Mouse (Mus musculus): ENCODE measurements around the gene Slf2.

The Slf2 gene

DNA sequence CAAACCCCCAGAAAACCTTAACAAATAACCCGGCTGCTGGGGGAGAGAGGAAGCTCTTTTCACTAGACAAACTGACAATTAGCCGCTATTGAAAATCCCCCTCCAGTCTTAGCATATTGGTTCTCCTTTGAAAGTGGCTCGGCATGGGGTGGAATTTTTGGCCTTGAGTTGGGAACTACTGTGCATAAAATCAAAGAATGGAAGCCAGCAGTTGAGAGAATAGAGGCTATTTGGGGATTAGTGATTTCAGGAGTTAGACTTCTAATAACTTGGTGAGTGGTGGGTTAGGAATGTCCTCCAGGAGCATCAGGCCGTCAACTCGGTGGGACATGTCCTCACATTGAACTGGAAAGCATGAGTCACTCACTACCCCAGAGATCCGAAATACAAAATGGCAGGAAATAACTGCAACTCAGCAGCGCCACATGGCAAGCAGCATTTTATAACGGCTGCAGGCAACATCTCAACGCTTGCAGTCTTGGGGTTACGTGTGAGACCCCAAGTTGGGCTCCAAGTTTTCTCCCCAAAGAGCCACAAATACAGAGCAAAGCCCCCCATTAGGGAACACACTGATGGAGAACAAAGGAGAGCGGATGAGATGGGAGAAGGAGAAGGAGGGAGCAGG, 22.0 kb upstream of the Slf2 start:
- DNase-seq: peak in 1 of 2 experiments; percentile 7

- DNase-seq: peak; percentile 52 to 67
Observed at GRCm38 (mm10) chr19:44914481-44915249, 16.3 kb upstream of the Slf2 start.

- DNase-seq: no peak
Observed at GRCm38 (mm10) chr19:44918171-44918570, 12.8 kb upstream of the Slf2 start.

- DNase-seq: no peak
Observed at GRCm38 (mm10) chr19:44921466-44922139, 9.3 kb upstream of the Slf2 start.

- no peak for DNase-seq
Observed at GRCm38 (mm10) chr19:44922521-44922920, 8.4 kb upstream of the Slf2 start.

DNA sequence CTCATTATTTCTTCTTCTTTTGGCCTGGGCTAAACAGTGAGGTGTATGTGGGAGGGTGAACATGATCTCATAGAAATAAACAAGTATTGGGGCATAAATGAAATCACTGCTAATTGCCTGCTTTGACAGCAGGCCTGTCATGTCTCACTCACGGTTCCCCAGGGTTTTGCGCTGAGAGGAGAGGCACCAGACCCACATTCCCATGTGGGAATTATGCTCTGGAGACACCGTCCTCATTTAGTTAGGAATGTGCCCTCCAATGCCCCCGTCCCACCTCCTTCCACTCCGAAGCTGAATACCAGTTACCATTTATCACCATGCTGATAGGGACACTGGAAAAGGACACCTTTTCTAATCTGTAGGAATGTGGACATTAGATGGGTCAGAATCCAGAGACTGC, 6.3 kb upstream of the Slf2 start:
- DNase-seq: no peak

DNA sequence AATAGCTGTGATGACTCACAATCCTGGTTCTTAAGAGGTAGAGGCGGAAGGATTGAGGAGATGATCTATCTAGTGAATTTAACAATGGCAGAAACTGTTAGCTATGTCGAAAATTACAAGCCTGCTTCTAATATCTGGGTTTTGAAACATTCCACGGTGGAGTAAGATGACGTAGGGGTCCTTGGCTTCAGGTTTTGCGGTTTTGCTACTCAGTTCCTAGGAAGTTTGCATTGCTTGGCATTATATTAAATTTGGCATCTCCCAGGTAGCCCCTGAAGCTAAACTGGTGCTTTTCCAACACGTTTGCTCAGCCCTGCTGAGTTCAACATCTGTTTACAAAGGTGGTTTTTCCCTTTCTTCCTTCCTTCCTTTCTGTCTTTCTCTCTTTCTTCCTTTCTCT, 4.2 kb upstream of the Slf2 start:
- DNase-seq: no peak

DNA sequence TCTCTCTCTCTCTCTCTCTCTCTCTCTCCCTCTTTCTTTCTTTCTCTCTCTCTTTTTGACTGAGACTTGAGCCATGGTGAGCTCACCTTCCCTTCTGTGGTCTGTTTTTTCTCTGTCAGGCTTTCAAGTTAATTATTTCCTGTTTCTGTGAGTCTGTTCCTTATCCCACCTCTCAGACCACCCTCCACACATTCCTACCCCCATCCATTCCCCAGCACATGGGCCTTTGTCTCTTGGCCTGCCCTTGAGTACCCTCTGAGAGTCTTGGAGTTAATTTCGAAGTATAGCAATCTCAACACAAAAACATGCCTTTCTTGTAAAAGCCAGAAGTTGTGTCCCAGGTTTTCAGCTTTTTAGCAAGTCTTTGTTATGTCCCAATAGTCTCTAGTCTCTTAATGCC, 3.7 kb upstream of the Slf2 start:
- no peak for DNase-seq

DNA sequence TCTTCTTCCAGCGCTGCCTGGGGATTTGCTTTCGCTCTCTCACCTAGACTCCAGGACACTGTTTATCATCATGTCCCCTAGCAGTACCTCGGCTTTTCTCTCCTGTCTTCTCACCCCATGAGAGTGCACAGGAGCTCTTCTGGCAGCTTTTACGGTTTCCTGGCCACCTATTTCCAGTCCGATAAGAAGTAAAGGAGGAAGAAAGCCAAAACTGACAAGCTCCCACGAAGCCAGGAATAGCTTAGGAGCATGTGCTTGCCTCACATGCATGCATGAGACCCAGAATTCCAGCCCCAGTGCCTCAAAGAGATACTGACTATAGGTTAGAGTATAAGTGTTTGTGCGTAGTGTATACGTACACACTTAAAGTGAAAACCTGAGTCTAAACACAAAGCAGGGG, 2.8 kb upstream of the Slf2 start:
- no peak for DNase-seq

DNA sequence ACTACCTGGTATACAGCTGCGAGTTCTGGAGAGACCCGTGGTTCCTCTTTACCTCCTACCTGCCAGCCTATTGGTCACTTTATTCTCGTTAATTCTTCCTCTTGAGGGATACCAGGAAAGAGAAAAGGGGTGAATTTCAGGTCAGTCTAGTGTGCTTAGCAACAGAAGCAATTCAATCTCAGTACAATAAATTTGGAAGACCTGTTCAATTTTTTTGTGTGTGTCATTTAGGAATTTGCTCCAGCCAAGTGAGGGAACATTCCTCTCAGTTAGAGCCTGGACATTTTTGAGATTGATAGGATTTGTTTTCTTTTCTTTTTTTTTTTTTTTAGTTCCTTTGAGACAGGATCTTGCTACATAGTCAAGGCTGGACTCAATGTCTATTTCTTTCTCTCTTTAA, 1.7 kb upstream of the Slf2 start:
- DNase-seq: no peak

GRCm38 (mm10) chr19:44929663-44930062, 1.3 kb upstream of the Slf2 start:
- no peak for DNase-seq

DNA sequence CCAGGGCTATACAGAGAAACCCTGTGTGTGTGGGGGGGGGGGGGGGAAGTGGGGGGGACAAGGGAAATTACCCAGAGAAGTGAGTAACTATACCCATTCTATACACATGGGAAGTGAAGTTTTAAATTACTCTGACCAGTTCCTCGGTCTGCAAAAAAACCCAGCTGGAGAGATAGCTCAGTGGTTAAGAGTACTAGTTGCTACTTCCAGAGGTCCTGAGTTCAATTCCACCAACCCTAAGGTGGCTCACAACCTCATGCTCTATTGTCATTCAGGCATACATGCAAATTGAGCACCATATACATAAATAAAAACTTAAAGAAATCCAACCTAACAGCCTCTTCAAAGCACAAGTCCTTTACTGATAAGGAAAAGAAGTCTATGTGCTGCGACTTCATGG, 829 bp upstream of the Slf2 start:
- no peak for DNase-seq

- DNase-seq: peak; percentile 91 to 95
Observed at GRCm38 (mm10) chr19:44931454-44931759, 456 bp downstream of the Slf2 start.

GRCm38 (mm10) chr19:44932051-44932450, 1.1 kb downstream of the Slf2 start:
- no peak for DNase-seq

- no peak for DNase-seq
Observed at GRCm38 (mm10) chr19:44933136-44933535, 2.2 kb downstream of the Slf2 start.

GRCm38 (mm10) chr19:44959633-44960032, 28.7 kb downstream of the Slf2 start:
- DNase-seq: no peak

GRCm38 (mm10) chr19:44965978-44966377, 35.0 kb downstream of the Slf2 start:
- no peak for DNase-seq

DNA sequence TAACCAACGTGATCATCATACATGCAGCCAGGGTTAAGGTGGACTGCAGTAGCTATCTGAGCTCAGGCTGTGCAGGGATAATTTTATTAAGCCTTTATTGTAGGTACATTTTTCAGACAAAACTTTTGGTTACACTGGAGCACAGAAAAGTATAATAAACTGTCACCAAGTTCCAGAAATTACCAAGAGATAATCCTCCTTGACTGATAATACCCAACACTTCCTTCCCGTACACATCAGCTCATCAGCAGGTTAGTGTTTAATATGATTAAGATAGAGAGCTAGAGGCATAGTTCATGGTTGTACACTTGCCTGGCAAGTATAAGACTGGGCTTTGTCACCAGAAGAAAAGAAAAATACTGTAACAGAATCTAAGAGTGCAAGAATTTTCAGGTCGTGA, 37.4 kb downstream of the Slf2 start:
- DNase-seq: no peak

- no peak for DNase-seq
Observed at GRCm38 (mm10) chr19:44976636-44977035, 45.7 kb downstream of the Slf2 start.

DNA sequence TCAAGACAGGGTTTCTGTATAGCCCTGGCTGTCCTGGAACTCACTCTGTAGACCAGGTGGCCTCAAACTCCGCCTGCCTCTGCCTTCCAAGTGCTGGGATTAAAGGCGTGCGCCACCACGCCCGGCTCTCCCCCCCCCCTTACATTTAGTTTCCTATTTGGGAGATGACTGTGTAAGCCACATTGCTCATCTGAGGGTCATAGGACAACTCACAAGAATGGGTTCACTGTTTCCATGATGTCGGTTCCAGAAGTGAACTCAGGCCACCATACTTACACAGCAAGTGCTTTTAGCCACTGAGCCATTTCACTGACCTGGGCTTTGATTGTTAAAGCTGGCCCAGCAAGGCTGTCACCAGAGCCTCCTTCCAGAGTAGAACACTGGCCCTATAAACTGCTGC, 46.2 kb downstream of the Slf2 start:
- no peak for DNase-seq

GRCm38 (mm10) chr19:44980787-44981186, 49.8 kb downstream of the Slf2 start:
- no peak for DNase-seq

DNA sequence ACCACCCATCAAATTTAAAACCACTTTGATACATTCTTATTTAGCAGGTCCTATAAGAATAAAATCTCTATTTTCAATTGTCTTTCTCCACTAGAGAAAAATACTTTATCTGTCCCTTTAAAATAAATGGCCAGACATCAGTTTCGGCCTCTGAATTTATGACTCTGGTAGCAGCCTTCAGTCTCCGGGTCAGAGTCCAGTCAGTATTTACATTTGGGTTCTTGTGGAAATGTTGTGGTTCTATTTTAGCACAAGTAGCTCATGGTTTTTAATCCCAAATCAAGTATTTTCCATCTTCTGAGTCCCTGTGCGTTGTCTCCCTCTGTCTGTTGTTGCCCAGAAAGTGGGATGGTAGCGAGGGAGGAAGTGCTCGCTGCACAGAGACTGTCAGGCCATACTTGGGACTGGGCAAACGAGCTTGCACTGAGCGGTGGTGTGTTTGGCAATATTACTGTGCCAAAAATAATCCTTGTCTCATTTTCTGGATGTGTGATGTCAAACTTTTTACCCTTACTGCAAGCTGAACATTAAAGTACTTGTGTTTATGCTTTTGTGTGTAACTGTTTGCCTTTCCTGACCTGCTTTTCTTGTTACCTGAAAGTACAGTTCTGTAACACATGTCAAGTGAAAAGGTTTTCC, 51.6 kb downstream of the Slf2 start:
- no peak for DNase-seq

GRCm38 (mm10) chr19:44983366-44983765, 52.4 kb downstream of the Slf2 start:
- no peak for DNase-seq

GRCm38 (mm10) chr19:44984420-44984819, 53.5 kb downstream of the Slf2 start:
- DNase-seq: no peak

All from kidney, postnatal 4 days (tissue).